Mouse (Mus musculus) B cell, adult 2 months (primary cell): ENCODE measurements around the gene Kras.
A peak's percentile ranks its signal among the peaks of the same experiment; 100 is the strongest.

Source experiments
- DNase-seq, 2 experiments: peaks; one replicate each; pipeline ENCODE4 v3.0.0; 2022

The Kras gene

DNA sequence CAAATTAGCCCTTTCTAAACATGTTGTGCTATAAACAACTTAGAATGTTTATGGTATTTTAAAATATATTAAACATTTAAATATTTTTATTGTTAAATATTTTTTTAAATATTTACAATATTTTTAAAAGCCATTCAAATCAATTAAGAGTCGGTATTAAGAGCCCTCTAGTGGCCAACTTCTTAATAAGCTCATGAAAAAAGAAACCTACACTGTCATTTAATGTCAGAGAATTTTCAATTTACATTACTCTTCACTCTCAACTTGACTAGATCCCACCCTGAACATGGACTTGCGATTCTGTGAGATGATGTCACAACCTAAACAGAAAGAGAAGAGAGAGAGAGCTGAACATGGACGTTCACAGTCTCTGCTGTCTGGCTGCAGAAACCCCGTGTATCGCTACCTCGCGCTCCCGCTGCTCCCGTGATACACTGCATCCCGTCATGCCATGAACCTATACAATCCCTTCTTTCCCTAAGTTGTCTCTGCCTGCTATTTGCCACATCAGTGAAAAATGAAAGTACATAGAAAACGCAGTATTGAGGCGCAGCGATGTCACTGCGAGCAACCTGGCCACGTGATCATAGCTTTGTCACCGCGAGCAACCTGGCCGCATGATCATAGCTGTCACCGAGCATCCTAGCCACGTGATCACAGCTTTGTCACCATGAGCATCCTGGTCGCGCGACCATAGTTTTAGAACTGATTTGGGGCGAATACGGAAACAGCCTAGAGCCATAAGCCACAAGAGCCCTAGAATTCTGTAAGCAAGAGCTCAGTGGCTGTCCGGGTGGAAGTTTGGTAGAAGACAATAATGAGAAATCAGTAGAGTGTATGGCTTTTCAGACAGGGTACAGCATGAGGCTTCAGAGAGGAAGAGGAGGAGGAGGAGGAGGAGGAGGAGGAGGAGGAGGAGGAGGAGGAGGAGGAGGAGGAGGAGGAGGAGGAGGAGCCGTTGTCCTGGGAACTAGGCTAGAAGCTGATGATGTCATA is 62.6 kb downstream of the Kras start:
- DNase-seq: peak; percentile 57 to 74

DNA sequence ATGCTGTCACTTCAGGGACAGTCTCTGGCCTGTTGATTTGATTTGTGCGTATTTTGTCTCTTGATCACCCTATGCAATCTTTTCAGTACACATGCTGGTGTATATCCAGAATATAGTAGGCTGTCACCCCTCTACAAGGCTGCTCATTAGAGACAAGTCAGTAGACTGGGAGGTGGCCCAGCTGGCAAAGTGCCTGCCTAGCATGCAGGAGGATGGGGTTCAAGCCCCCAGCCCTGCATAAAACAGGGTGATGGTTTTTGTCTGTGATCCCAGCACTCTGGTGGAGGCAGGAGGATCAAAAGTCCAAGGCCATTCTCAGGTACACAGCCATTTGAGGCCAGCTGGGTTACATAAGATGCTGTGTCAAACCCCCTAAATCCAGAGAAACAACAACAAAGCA is 63.9 kb downstream of the Kras start:
- DNase-seq: no peak

DNA sequence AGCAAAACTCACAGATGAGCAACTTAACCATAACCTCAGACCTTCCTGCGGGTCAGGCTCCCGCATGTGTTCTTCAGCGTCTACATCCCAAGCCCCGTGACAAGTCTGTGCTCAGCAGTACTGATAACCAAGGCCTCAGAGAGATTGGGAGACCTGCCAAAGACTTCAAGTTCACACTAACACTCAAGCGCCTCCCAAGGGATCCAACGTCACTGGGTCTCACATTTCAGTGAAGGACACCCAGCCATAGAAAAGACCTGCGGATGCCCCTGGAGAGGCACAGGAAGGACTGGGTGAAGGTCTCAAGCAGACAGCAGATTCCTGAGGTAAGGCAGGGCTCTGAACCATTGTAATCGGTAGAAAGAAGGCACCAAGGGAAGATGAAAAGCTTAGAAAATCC is 68.0 kb downstream of the Kras start:
- no peak for DNase-seq

DNA sequence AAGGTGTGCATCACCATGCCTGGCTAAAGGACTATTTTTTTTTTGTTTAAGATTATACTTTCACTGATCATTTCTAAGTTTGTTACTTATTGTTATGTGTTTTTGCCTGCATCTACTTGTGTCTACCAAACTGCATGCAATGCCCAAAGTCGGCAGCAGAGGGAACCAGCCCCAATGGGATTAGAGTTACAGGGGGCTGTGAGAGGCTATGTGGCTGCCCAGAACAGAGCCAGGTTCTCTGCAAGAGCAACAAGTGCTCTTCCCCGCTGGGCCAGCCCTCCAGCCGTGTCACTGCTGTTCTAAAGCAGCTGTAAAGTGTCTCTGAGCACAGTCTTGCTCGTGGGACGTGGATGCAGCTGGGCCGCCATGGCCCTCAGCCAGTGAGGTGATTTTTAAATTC is 70.4 kb downstream of the Kras start:
- peak; percentile 81 to 82 for DNase-seq

DNA sequence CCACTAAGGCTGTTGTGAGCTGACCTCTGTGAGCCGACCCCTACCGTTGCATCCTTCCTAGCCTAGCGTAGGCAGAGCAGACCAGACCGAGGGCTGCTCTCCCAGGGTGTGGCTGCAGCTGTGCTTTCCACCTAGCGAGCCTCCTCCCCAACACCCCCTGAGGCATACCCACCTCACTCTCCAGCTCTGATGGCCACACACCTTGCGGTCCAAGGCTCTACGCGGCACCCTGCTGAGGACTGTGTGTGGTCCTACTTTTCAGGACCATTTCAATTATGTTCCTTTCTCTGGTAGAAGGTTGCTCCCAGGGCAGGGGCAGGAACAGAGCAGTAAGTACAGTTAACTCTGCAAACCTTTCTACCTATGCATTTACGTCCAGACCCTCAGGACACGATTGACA is 73.6 kb downstream of the Kras start:
- DNase-seq: no peak

DNA sequence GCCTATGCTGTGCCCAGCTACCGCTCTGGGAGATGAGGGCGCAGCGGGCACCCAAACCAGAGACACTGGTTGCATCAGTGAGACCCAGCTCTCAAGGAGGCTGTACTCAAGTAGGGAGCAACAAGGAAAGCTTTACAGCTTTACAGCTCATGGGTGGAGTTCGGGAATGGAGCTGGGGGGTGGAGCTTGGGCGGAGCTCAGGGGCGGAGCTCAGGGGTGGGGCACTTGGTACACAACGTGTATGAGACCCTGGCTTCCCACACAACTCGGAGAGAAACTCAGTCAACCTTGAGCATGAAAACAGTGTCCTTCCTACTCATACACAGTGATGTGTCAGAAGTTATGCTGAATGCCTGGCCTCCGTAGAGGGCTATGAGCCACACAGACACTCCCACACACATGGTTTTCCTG is 74.5 kb downstream of the Kras start:
- no peak for DNase-seq

DNA sequence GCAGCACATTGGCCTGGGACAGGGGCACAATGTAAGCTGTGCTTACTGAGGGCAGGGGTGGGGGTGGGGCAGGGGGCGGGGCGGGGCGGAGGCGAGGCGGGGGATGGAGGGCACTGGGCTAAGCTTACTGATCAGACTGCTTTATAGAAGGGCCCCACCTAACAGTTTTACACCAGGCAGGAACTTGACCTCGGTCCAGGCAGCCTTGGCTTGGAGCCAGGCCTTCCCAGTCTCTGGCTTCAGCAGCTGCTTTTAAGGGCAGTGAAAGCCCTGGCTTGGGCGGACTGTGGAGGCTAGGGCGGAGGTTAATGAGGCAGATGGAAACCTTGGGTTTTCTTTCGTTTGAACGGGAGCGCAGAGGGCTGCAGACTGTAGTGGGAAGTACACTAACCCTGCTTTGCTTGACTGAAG is 76.3 kb downstream of the Kras start:
- DNase-seq: no peak

DNA sequence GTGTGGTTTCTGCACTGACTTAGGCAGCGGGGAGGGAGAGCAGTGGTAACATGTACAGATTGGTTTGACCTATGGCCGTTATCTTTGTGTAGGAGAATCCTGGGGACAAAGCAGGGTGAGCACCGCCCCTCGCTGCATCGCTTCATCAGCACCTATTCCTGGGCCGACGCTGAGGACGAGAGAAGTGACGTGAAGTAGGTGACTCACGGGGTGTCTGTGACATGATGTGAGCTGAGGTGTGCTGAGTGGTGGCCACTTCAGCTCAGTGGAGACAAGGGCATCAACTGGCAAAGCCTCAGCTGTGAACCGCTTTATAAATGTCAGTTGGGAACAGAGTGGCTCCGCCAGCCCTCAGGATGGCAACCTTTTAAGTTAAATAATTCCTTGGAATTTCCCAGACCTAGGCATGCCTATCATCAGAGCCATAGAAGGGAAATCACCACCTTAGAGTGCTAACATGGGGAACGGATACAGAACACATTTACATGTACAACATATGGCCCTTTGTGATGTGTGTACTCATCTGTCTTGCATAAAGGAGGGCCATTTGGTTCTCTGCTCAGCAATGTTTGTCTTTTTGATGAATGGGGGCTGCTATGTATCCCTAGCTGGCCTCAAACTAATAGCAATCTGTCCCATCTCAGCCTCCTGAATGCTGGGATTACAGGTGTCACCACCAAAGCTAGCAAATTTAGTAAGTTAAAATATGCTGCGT is 78.0 kb downstream of the Kras start:
- DNase-seq: no peak
